Mouse (Mus musculus) thymus, adult 2 months (tissue): ENCODE measurements at regions not wholly inside any gene's neighbourhood (a gene's known extent, or its start where the extent isn't known, plus 50 kb on each side); places are given as distances from the start of the nearest gene placed in this dataset.

Source experiments
- DNase-seq: peaks from one replicate; pipeline ENCODE4 v3.0.0; 2021
- H3K27ac ChIP-seq: fragments of 200-500 bp; 2 replicates; pipeline ENCODE4 v1.5.1; 2012; ENCODE audit warnings: low read length, control low read depth; ENCODE audit not compliant: control insufficient read depth, insufficient read depth
- H3K27me3 ChIP-seq: fragments of 200-500 bp; 2 replicates; pipeline ENCODE4 v1.6.1; 2012; ENCODE audit warnings: mild to moderate bottlenecking, low read length, moderate library complexity, mixed read lengths; ENCODE audit not compliant: control insufficient read depth, insufficient read depth
- H3K36me3 ChIP-seq: fragments of 200-500 bp; 2 replicates; pipeline ENCODE4 v1.6.1; 2012; ENCODE audit warnings: mild to moderate bottlenecking, low read length, moderate library complexity; ENCODE audit not compliant: control insufficient read depth, insufficient read depth
- H3K4me1 ChIP-seq: fragments of 200-500 bp; replicated peaks from 2 replicates; pipeline ENCODE4 v1.6.1; 2012; ENCODE audit warnings: low read length; ENCODE audit not compliant: control insufficient read depth, insufficient read depth
- H3K4me3 ChIP-seq: fragments of 200-500 bp; 2 replicates; pipeline ENCODE4 v1.5.1; 2012; ENCODE audit warnings: mild to moderate bottlenecking, low read length, control low read depth, moderate library complexity; ENCODE audit not compliant: control insufficient read depth, insufficient read depth
- CTCF ChIP-seq: fragments of 200-500 bp; IDR thresholded peaks from 2 replicates; pipeline ENCODE4 v1.5.1; 2012; ENCODE audit warnings: mild to moderate bottlenecking, control low read depth, low read length, moderate library complexity, borderline replicate concordance; ENCODE audit not compliant: control insufficient read depth, poor library complexity, insufficient read depth; ENCODE audit errors: extremely low read depth
- POLR2A ChIP-seq: fragments of 200-500 bp; IDR thresholded peaks from 2 replicates; pipeline ENCODE4 v1.6.1; 2012; ENCODE audit warnings: mild to moderate bottlenecking, low read length, control low read depth, moderate library complexity; ENCODE audit not compliant: control insufficient read depth, poor library complexity, insufficient read depth; ENCODE audit errors: extremely low read depth
- WGBS: fragments of 180-500 bp; shearing (Covaris S2); methylation state at CpG from one replicate; pipeline ENCODE4 v1.1.7; 2018; 5-methylcytosine and 5-hydroxymethylcytosine counted together

DNA sequence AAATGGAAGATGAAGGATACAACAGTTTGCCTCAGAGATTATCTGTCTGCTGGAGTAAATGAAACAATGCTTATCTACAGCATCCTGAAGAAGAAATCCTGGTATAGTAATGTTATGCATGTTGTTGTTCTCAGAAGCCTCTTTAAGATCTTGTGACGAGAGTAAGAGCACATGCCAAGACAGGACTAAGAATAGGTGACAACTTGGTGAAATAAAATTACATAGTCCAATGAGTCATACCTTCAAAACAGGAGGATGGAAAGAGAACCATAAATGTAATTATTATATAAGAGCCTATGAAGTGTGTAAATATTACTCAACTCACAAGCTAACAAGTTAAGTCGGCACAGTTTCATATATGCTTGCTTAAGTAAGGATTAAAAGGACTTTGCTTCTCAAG, 239.4 kb upstream of the Apob start:
- no peaks in the 10 kb centered on the region for H3K36me3 ChIP-seq
- H3K27me3 ChIP-seq, result no peaks in the 10 kb centered on the region
- no peak for TF ChIP-seq POLR2A
- TF ChIP-seq CTCF, result no peak
- WGBS, result 95% methylated on average over 2 of the region's 2 CpGs
- no peak overlapping the region for H3K4me3 ChIP-seq
- H3K4me1 ChIP-seq, result no peaks in the 10 kb centered on the region
- no peak overlapping the region for H3K27ac ChIP-seq
- DNase-seq, result no peak

DNA sequence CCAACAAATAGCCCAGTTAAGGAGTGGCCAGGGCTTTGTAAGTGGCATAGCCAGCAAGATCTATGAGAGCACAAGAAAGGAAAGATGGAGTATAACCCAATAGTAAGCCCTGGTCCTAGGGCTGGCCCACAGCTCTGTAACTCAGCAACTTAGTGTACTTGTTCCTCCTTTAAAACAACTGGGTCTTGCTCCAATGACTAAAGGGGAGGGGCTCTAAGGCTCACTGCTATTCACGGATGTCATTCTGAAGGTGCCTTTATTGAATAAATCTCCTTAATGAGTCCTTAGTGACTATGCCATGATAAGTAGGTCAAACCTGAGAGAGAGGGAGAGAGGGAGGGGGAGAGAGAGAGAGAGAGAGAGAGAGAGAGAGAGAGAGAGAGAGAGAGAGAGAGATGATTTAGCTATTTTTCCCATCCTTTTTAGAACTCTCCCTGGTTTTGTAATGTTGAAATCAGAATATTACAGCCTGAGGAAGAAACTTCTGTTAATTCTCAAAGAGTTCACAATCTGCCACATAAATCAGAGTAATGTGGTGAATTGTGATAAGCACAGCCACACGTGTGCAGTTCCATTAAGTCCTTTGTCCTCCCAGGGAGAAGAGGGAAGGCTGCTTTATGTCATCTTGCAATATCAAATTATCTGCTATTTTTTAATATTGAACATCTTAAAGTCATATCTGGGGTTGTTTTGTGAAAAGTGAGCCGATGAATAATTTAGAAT, 238.7 kb upstream of the Apob start:
- H3K27me3 ChIP-seq, result no peaks in the 10 kb centered on the region
- no peak overlapping the region for H3K27ac ChIP-seq
- no peak for TF ChIP-seq POLR2A
- TF ChIP-seq CTCF, result no peak
- DNase-seq, result no peak
- H3K36me3 ChIP-seq, result no peaks in the 10 kb centered on the region
- H3K4me1 ChIP-seq, result no peaks in the 10 kb centered on the region
- no peak overlapping the region for H3K4me3 ChIP-seq
- WGBS, result 73% methylated on average over 3 of the region's 3 CpGs

DNA sequence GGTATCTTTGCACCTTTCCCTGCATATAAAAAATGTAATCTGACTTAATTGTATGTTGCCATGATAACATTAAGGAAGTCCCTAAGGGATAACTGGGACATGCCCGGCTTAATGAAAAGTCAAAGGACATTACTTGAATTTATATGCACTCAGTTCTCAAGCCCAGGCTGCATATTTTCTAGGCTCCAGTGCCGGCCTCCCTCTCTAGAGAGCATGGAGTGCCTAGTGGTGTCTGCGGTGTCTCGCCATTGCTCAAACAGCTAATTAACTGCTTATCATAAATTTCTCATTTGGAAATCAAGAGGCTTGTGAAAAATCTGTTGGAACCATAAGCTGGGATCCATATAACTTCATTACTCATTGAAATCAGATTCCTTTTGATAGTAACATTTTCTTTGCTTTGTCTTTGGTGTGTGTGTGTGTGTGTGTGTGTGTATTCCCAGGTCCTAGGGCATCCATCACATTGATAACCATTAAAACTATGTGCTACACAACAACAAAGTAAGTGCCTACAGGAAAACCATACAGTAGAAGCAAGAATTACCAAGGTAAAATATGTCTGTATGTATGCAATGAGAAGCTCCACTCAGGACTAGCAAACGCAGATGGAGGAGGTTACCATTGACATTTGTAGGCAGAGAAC, 238.0 kb upstream of the Apob start:
- DNase-seq, result no peak
- TF ChIP-seq POLR2A, result no peak
- TF ChIP-seq CTCF, result no peak
- Histone ChIP-seq H3K36me3 (no peaks in the 10 kb centered on the region), H3K4me1 (no peaks in the 10 kb centered on the region), H3K27ac (no peak overlapping the region), H3K4me3 (no peak overlapping the region), H3K27me3 (no peaks in the 10 kb centered on the region)
- 96% methylated on average over 5 of the region's 5 CpGs for WGBS

DNA sequence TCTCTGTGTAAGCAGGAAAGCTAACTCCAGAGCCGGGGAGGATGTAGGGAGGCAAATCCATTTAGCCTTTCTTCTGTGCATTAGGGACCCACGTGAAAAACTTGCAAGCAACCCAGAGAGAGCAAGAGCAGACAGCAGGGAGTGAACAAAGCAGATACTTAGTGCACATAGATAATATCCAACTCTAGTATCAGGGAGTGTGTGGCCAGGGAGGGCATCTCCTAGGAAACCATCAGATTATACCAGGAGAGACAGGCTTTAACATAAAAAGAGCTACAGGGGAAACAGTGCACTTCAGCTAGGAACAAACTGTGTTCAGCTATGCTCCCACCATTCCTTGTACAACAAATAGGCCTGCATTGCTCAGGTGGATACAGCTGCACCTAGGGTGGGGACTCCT, 230.7 kb upstream of the Apob start:
- no peak for TF ChIP-seq CTCF
- no peak for TF ChIP-seq POLR2A
- H3K4me3 ChIP-seq, result no peak overlapping the region
- H3K36me3 ChIP-seq, result no peaks in the 10 kb centered on the region
- H3K4me1 ChIP-seq, result no peaks in the 10 kb centered on the region
- WGBS, result 60% methylated on average over 2 of the region's 2 CpGs
- DNase-seq, result no peak
- H3K27me3 ChIP-seq, result no peaks in the 10 kb centered on the region
- no peak overlapping the region for H3K27ac ChIP-seq

DNA sequence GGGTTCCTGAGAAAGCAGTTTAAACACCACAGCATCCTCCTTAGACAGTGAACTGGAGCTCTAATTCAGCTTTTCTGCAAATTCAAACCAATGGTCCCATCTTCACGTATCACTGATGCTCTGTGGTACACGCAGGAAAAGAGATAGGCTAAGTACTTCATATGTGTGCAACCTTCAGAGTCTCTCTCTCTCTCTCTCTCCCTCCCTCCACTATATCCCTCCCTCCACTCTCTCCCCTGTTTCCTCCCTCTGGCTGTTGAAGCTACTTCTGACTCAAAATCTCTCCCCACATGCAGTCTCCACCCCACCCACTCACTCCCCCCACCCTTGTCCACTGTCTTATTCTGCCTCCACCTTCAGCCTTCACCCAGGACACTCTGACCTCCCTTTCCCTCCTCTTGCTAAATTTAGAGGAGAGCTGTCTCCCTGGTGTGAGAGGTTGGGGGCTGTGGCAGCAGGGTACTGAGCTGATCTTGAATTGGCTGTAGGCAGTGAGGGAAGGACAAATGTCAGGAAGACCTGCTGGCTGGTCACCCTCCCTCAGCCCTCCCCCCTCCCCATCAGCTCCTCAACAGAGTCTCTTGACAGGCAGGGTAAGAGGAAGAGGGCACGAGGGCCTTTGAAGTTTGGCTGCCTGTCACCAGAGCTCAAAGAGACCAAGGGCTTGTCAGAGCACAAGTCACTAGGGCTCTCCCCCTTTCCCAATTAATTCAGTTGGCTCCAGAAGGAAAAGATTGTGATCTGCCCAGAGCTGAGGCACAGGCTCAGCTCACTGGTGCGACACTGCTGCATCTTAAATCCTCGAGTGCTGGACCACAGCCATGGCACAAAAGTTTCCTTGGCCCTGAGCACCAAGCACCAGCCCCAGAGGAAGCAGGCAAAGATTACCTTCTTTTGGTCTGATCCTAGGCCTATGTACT, 227.9 kb upstream of the Apob start:
- Histone ChIP-seq H3K36me3 (no peaks in the 10 kb centered on the region), H3K27me3 (no peaks in the 10 kb centered on the region), H3K4me3 (no peak overlapping the region), H3K27ac (no peak overlapping the region), H3K4me1 (no peaks in the 10 kb centered on the region)
- DNase-seq, result no peak
- 38% methylated on average over 5 of the region's 5 CpGs for WGBS
- TF ChIP-seq POLR2A, result no peak
- TF ChIP-seq CTCF, result no peak

DNA sequence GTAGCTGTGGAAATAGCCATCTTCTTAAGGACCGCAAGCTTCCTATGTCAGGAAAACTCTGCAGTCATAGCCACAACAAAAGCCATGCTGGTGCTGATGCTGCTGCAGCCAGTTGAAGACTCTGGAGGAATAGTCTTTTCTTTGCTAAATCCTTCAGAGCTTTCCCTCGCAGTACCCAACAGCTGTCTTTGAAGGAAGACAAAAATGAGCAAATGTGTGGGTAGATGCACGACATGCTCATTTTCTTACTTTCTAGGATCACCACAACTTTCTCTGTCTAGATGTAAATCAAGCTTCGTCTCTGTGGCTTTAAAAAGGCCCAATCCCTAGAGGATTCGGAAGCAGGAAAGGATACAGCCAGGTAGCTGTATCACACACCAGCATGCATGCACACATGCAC, 222.6 kb upstream of the Apob start:
- no peak overlapping the region for H3K27ac ChIP-seq

More for the DNA sequence above, 222.6 kb upstream of the Apob start:
- Histone ChIP-seq H3K27me3 (no peaks in the 10 kb centered on the region), H3K4me3 (no peak overlapping the region), H3K4me1 (no peaks in the 10 kb centered on the region), H3K36me3 (no peaks in the 10 kb centered on the region)
- WGBS, result 92% methylated on average over 5 of the region's 5 CpGs
- DNase-seq, result no peak
- TF ChIP-seq CTCF (no peak), POLR2A (no peak)
